Mouse (Mus musculus) gastrocnemius, adult 8-10 months (tissue): Measurements from ENCODE around the gene Zbtb39. TPM values are rescaled to one million over a fixed set of nuclear protein-coding genes. Genes with fewer than 3 reads are reported as not detected.
"Not testable (repeated sequence)": the region's sequence is repeated elsewhere in the genome, so short reads cannot be mapped to it uniquely, and the experiment has no call there.

Experiments
- DNase-seq, 2 experiments: peaks; one replicate each; pipeline ENCODE4 v3.0.0; 2022; ENCODE audit warnings: low spot score in 2 of 2
- total RNA-seq, 4 experiments: library from RNA; stranded (reverse); gene quantifications; 2 replicates each; pipeline ENCODE4 v1.2.4; 2022

Zbtb39 gene
- total RNA-seq, 4 experiments from 2014 or later: 6.0 to 8.1 (median 6.4) TPM

GRCm38 (mm10) chr10:127785411-127785810, 46.1 kb downstream of the Zbtb39 start:
- not testable (repeated sequence) for DNase-seq

Other genes starting within 250 kb of the Zbtb39 start
- gene Stac3, start 237.9 kb upstream of the Zbtb39 start, total RNA-seq: 100 to 1,000 TPM; 386 to 447 (median 408) TPM
- gene Ndufa4l2, start 224.6 kb upstream of the Zbtb39 start, total RNA-seq: 10 to 100 TPM in 1 of 4 experiments, 1 to 10 TPM in 3; 4.6 to 11.1 (median 7.6) TPM
- gene Shmt2, start 217.1 kb upstream of the Zbtb39 start, total RNA-seq: 10 to 100 TPM; 20.3 to 23.0 (median 22.8) TPM
- under 1 TPM in 2 of 4 experiments, not detected in 2; 0.16 to 0.27 TPM for gene Nxph4, start 205.0 kb upstream of the Zbtb39 start, total RNA-seq
- gene Lrp1, start 118.4 kb upstream of the Zbtb39 start, total RNA-seq: 10 to 100 TPM; 25.5 to 45.5 (median 36.3) TPM
- gene Stat6, start 96.6 kb upstream of the Zbtb39 start, total RNA-seq: 10 to 100 TPM; 14.1 to 15.3 (median 14.2) TPM
- 1 to 10 TPM; 2.0 to 2.6 (median 2.3) TPM for gene Nemp1, start 72.6 kb upstream of the Zbtb39 start, total RNA-seq
- gene Nab2, start 71.0 kb upstream of the Zbtb39 start, total RNA-seq: 1 to 10 TPM; 2.1 to 3.6 (median 2.8) TPM
- not detected for gene Myo1a, start 34.4 kb upstream of the Zbtb39 start, total RNA-seq
- gene Tac2, start 15.1 kb upstream of the Zbtb39 start, total RNA-seq: not detected
- gene Gpr182, start 12.2 kb downstream of the Zbtb39 start, total RNA-seq: under 1 TPM; 0.34 to 0.48 (median 0.42) TPM
- gene Rdh1, start 20.2 kb downstream of the Zbtb39 start, total RNA-seq: under 1 TPM in 1 of 4 experiments, not detected in 3; 0.11 TPM
- under 1 TPM in 2 of 4 experiments, not detected in 2; 0.48 to 0.75 TPM for gene Rdh16f1, start 20.2 kb downstream of the Zbtb39 start, total RNA-seq
- gene Rdh9, start 36.8 kb downstream of the Zbtb39 start, total RNA-seq: under 1 TPM in 3 of 4 experiments, not detected in 1; 0.12 to 0.58 (median 0.56) TPM
- under 1 TPM in 1 of 4 experiments, not detected in 3; 0.11 TPM for gene Rdh16, start 61.6 kb downstream of the Zbtb39 start, total RNA-seq
- gene Rdh19, start 110.4 kb downstream of the Zbtb39 start, total RNA-seq: not detected
- not detected for gene Rdh16f2, start 126.9 kb downstream of the Zbtb39 start, total RNA-seq
- under 1 TPM in 1 of 4 experiments, not detected in 3; 0.40 TPM for gene Rdh7, start 149.3 kb downstream of the Zbtb39 start, total RNA-seq
- not detected for gene Sdr9c7, start 159.0 kb downstream of the Zbtb39 start, total RNA-seq